Mouse (Mus musculus) limb, embryonic 11.5 days (tissue): ENCODE data around the gene Trpm3. TPM values are rescaled to one million over a fixed set of nuclear protein-coding genes. Genes with fewer than 3 reads are reported as not detected.

ENCODE experiments used
- ATAC-seq: fragments of 200-750 bp; cut with Nextera tagmentation; 2 replicates; pipeline ENCODE4 v1.8.0; 2017; ENCODE audit warnings: low read depth; ENCODE audit not compliant: insufficient number of reproducible peaks, low FRiP score, low TSS enrichment
- DNase-seq: peaks from one replicate; pipeline ENCODE4 v3.0.0-alpha.2; 2015; ENCODE audit warnings: low spot score
- H3K27ac ChIP-seq: fragments of 300-500 bp; sonication (generic); replicated peaks from 2 replicates; pipeline ENCODE4 v1.5.1; 2014; ENCODE audit warnings: low read depth, mild to moderate bottlenecking, low read length
- H3K27me3 ChIP-seq: fragments of 300-500 bp; sonication (generic); 2 replicates; pipeline ENCODE4 v1.6.1; 2014; ENCODE audit warnings: mild to moderate bottlenecking, low read length, mixed read lengths; ENCODE audit not compliant: control insufficient read depth, insufficient read depth
- H3K36me3 ChIP-seq: fragments of 300-500 bp; sonication (generic); 2 replicates; pipeline ENCODE4 v1.6.1; 2014; ENCODE audit warnings: mild to moderate bottlenecking, low read length, moderate library complexity, mixed read lengths; ENCODE audit not compliant: control insufficient read depth, insufficient read depth
- H3K4me1 ChIP-seq: fragments of 300-500 bp; sonication (generic); 2 replicates; pipeline ENCODE4 v1.6.1; 2014; ENCODE audit warnings: low read length, mixed read lengths; ENCODE audit not compliant: control insufficient read depth, insufficient read depth
- H3K4me2 ChIP-seq: fragments of 300-500 bp; sonication (generic); 2 replicates; pipeline ENCODE4 v1.6.1; 2014; ENCODE audit warnings: low read depth, mild to moderate bottlenecking, moderate library complexity; ENCODE audit not compliant: severe bottlenecking
- H3K4me3 ChIP-seq: fragments of 300-500 bp; sonication (generic); 2 replicates; pipeline ENCODE4 v1.5.1; 2014; ENCODE audit warnings: low read depth, low read length
- H3K9ac ChIP-seq: fragments of 300-500 bp; sonication (generic); 2 replicates; pipeline ENCODE4 v1.6.1; 2014; ENCODE audit warnings: mild to moderate bottlenecking, low read length
- H3K9me3 ChIP-seq: fragments of 300-500 bp; sonication (generic); 2 replicates; pipeline ENCODE4 v1.6.1; 2016; ENCODE audit warnings: low read length; ENCODE audit not compliant: control insufficient read depth
- WGBS: fragments of 180-500 bp; shearing (Covaris S2); extraction: QIAGEN DNeasy Blood & Tissue Kit; methylation state at CpG from one replicate; pipeline ENCODE4 v1.1.7; 2014; 5-methylcytosine and 5-hydroxymethylcytosine counted together
- polyA plus RNA-seq: library from polyadenylated mRNA; unstranded; fragments of >200 nt; fragmentation: Nextera tagmentation; extraction: Ambion mirVana; gene quantifications from 2 replicates; pipeline ENCODE4 v1.2.1, GENCODE M21; 2014

Gene Trpm3
- polyA plus RNA-seq, 1 experiment from 2014 or later: 1.7 TPM

GRCm38 (mm10) chr19:22473030-22473712 lies 334.3 kb downstream of the Trpm3 start:
- ATAC-seq: no peak
- no peak overlapping the region for H3K4me3 ChIP-seq
- WGBS: 77% methylated on average over 4 of the region's 4 CpGs
- no peaks in the 10 kb centered on the region for H3K9me3 ChIP-seq
- no peaks in the 10 kb centered on the region for H3K36me3 ChIP-seq
- H3K27ac ChIP-seq: no peak overlapping the region
- H3K27me3 ChIP-seq: no peaks in the 10 kb centered on the region
- H3K4me2 ChIP-seq: no peak overlapping the region
- no peaks in the 10 kb centered on the region for H3K4me1 ChIP-seq
- no peak for DNase-seq
- no peak overlapping the region for H3K9ac ChIP-seq

GRCm38 (mm10) chr19:22478295-22478989 lies 339.6 kb downstream of the Trpm3 start:
- Histone ChIP-seq H3K4me2 (no peak overlapping the region), H3K4me1 (no peaks in the 10 kb centered on the region), H3K36me3 (no peaks in the 10 kb centered on the region), H3K9me3 (no peaks in the 10 kb centered on the region), H3K9ac (no peak overlapping the region), H3K27ac (no peak overlapping the region), H3K27me3 (no peaks in the 10 kb centered on the region), H3K4me3 (no peak overlapping the region)
- DNase-seq (no peak), ATAC-seq (no peak)
- WGBS: 89% methylated on average over 6 of the region's 6 CpGs

- no peak overlapping the region for H3K4me2 ChIP-seq
- H3K9ac ChIP-seq: no peak overlapping the region
- no peaks in the 10 kb centered on the region for H3K9me3 ChIP-seq
- no peaks in the 10 kb centered on the region for H3K4me1 ChIP-seq
- 68% methylated on average over 6 of the region's 6 CpGs for WGBS
- no peak for DNase-seq
- H3K36me3 ChIP-seq: no peaks in the 10 kb centered on the region
- ATAC-seq: no peak
- H3K27me3 ChIP-seq: no peaks in the 10 kb centered on the region
- no peak overlapping the region for H3K4me3 ChIP-seq
- no peak overlapping the region for H3K27ac ChIP-seq
Observed at GRCm38 (mm10) chr19:22503469-22503868, 364.6 kb downstream of the Trpm3 start.

- Histone ChIP-seq H3K27ac (no peak overlapping the region), H3K9ac (no peak overlapping the region), H3K4me1 (peaks cover 4% of the 10 kb centered on the region; the same call in 1 of the 2 replicates), H3K36me3 (no peaks in the 10 kb centered on the region), H3K4me2 (no peak overlapping the region), H3K4me3 (no peak overlapping the region), H3K27me3 (no peaks in the 10 kb centered on the region), H3K9me3 (no peaks in the 10 kb centered on the region)
- 27% methylated on average over 6 of the region's 6 CpGs for WGBS
- DNase-seq: no peak
- ATAC-seq: no peak
Observed at GRCm38 (mm10) chr19:22518508-22518907, 379.7 kb downstream of the Trpm3 start.

GRCm38 (mm10) chr19:22527944-22528343 lies 389.1 kb downstream of the Trpm3 start:
- no peak overlapping the region for H3K27ac ChIP-seq
- no peak for ATAC-seq
- no peak overlapping the region for H3K9ac ChIP-seq
- no peak overlapping the region for H3K4me3 ChIP-seq
- DNase-seq: no peak
- no peak overlapping the region for H3K4me2 ChIP-seq
- no peaks in the 10 kb centered on the region for H3K36me3 ChIP-seq
- H3K27me3 ChIP-seq: no peaks in the 10 kb centered on the region
- no peaks in the 10 kb centered on the region for H3K4me1 ChIP-seq
- no peaks in the 10 kb centered on the region for H3K9me3 ChIP-seq

- H3K9me3 ChIP-seq: no peaks in the 10 kb centered on the region
- no peak overlapping the region for H3K4me3 ChIP-seq
- DNase-seq (no peak), ATAC-seq (no peak)
- no peaks in the 10 kb centered on the region for H3K36me3 ChIP-seq
- WGBS: 90% methylated on average over 6 of the region's 6 CpGs
- H3K27me3 ChIP-seq: no peaks in the 10 kb centered on the region
- no peak overlapping the region for H3K9ac ChIP-seq
- no peak overlapping the region for H3K27ac ChIP-seq
- no peaks in the 10 kb centered on the region for H3K4me1 ChIP-seq
- no peak overlapping the region for H3K4me2 ChIP-seq
Observed at GRCm38 (mm10) chr19:22542990-22543709, 404.3 kb downstream of the Trpm3 start.

GRCm38 (mm10) chr19:22552179-22552578 lies 413.3 kb downstream of the Trpm3 start:
- Histone ChIP-seq H3K27me3 (no peaks in the 10 kb centered on the region), H3K27ac (no peak overlapping the region), H3K4me1 (0 out of 2 replicates have a peak, but pooled peaks cover 4% of the 10 kb centered on the region), H3K9ac (no peak overlapping the region), H3K9me3 (no peaks in the 10 kb centered on the region), H3K4me2 (no peak overlapping the region), H3K36me3 (no peaks in the 10 kb centered on the region), H3K4me3 (no peak overlapping the region)
- ATAC-seq (no peak), DNase-seq (peak; percentile 72)
- WGBS: 33% methylated on average over 5 of the region's 5 CpGs

- Histone ChIP-seq H3K4me1 (0 out of 2 replicates have a peak, but pooled peaks cover 4% of the 10 kb centered on the region), H3K4me3 (no peak overlapping the region), H3K27ac (no peak overlapping the region), H3K4me2 (no peak overlapping the region), H3K9ac (no peak overlapping the region), H3K27me3 (no peaks in the 10 kb centered on the region), H3K36me3 (no peaks in the 10 kb centered on the region), H3K9me3 (no peaks in the 10 kb centered on the region)
- DNase-seq (peak; percentile 27), ATAC-seq (no peak)
- 11% methylated on average over 7 of the region's 7 CpGs for WGBS
Observed at GRCm38 (mm10) chr19:22554421-22554941, 415.6 kb downstream of the Trpm3 start.
